Mouse (Mus musculus): Measurements from ENCODE around the gene Ly6g5c. TPM values are rescaled to one million over a fixed set of nuclear protein-coding genes. Genes with fewer than 3 reads are reported as not detected.

Gene Ly6g5c
- total RNA-seq (2021) = not detected
- long read RNA-seq, experiment 1, partial matches to known transcripts = 0 of 1 reads
- long read RNA-seq, experiment 1, other reads (novel, unspliced or antisense) = 1 of 1 reads
- long read RNA-seq, experiment 2 = 0 reads

- no peak for DNase-seq (ENCODE audit: low spot score in 2 of 2)
Observed at GRCm38 (mm10) chr17:35108097-35108496, at the start of gene Ly6g5c. Ly6g5c (plus strand) TSS chr17:35108279.

DNA sequence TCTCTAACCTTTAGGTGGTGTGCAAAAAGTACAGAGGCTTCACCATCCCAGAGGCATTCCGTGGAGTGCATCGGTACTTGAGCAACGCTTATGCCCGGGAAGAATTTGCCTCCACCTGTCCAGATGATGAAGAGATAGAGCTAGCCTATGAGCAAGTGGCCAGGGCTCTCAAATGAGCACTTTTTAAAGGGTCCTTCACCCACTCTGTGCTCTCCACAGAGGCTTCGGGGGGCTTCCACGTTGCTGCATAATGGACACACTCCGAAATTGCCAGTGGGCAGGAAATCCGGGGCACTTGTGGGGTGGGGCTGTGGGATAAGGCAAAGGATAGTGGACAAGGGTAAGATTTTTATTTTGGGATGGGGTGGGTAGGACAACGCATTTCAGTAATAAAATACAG is 49.8 kb upstream of the Ly6g5c start:
- DNase-seq (ENCODE audit: low spot score in 2 of 2) = no peak

DNA sequence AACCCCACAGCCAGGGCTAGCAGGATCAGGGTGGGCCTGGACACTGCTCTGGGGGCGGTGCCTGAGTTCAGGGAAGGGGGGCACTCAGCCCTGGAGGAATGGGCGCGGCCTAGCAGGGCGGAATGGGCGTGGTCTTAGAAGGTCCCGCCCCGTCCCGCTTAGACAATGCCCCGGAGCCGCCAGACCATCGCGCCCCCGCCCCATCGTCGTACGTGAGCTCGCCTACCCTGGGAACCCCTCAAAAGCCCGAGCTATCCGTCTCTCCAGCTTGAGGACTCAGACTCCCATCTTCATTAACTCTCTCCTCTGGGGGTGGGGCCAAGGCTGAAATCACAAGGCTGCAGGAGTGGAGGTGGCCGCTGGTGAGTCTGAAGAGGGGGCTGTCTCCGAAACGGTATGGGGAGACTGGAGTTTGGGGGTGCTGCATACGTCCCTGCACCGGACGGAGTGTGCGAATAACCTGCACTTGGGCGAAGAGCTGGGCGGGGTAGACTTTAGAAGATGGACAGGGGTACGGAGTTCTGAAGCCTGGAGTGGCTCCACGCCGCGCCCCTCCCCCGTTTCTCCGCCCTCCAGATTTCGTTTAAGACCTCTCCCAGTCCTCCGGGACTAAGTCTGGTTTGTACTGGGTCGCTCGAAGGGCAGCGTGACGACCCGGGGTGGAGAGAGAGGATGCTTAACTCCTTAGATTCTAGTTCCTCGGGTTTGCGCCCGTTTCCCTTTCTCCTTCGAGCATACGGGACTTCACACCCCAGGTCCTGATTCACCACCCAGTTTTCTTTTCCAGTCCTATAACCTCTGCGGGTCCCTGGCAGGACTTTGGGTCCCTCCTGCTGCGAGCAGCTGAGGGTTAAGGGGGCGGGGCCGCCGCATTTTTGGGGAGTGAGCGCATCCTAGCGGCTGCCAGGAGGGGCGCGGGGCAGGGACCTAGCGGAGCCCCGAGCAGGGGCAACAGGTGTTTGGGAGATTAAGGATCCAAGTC is 48.9 kb upstream of the Ly6g5c start, which contains the start of gene Ddah2:
Gene Ddah2, plus strand, starts transcription at position 125 of the 982 bp plus-strand sequence.
- DNase-seq (ENCODE audit: low spot score in 2 of 2) = peak; percentile 62 to 76

DNA sequence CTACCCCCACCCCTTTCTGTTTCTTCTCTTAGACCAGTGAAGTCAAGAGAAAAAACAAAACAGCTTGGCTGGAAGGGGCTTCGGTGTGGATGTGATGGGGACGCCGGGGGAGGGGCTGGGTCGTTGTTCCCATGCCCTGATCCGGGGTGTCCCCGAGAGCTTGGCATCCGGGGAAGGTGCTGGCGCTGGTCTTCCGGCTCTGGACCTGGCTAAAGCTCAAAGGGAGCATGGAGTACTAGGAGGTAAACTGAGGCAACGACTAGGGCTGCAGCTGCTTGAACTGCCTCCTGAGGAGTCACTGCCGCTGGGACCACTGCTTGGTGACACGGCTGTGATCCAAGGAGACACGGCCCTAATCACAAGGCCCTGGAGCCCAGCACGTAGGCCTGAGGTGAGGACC is 48.0 kb upstream of the Ly6g5c start:
- DNase-seq (ENCODE audit: low spot score in 2 of 2) = no peak

GRCm38 (mm10) chr17:35060737-35061297 is 47.3 kb upstream of the Ly6g5c start:
- DNase-seq (ENCODE audit: low spot score in 2 of 2) = no peak

DNA sequence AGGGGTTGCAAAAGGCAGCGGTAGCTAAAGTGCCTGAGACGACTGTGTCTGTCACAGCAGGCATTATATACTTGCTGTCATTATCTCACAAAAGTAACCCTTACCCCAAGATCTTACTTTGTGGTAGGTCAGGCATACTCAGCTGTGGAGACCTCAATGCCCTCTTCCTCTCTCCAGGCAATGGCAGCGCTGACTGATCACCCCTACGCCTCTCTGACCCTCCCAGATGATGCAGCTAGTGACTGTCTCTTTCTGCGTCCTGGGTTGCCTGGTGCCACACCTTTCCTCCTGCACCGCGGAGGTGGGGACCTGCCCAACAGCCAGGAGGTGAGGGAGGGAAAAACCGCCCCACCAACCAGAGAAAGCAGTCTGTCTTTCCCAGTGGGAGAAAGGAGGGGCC is 46.8 kb upstream of the Ly6g5c start:
- no peak for DNase-seq (ENCODE audit: low spot score in 2 of 2)

- DNase-seq (ENCODE audit: low spot score in 2 of 2) = no peak
Observed at GRCm38 (mm10) chr17:35063466-35063865, 44.6 kb upstream of the Ly6g5c start.

DNA sequence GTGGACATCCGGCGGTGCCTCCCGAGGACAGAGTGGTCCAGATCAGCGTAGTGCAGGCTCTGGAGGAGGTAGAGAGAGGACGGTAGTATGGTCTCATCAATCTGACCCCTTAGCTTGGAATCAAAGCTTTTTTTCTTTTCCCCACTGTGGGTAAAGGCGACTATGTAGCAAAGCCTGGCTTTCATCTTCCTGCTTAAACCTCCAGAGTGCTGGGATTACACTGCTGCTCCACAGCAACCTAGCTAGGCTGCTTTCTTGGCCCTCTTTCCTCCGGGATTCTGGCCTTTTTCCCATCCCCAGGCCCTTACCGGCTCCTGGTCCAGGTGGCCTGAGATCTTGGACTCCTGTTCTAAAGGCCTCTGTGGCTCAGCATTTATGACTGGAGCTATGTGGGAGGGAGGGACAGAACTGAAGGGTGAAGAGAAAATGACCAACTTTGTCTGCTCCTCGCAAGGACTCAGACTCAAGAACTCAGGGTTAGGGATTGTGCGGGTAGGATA is 43.7 kb upstream of the Ly6g5c start:
- no peak for DNase-seq (ENCODE audit: low spot score in 2 of 2)

DNA sequence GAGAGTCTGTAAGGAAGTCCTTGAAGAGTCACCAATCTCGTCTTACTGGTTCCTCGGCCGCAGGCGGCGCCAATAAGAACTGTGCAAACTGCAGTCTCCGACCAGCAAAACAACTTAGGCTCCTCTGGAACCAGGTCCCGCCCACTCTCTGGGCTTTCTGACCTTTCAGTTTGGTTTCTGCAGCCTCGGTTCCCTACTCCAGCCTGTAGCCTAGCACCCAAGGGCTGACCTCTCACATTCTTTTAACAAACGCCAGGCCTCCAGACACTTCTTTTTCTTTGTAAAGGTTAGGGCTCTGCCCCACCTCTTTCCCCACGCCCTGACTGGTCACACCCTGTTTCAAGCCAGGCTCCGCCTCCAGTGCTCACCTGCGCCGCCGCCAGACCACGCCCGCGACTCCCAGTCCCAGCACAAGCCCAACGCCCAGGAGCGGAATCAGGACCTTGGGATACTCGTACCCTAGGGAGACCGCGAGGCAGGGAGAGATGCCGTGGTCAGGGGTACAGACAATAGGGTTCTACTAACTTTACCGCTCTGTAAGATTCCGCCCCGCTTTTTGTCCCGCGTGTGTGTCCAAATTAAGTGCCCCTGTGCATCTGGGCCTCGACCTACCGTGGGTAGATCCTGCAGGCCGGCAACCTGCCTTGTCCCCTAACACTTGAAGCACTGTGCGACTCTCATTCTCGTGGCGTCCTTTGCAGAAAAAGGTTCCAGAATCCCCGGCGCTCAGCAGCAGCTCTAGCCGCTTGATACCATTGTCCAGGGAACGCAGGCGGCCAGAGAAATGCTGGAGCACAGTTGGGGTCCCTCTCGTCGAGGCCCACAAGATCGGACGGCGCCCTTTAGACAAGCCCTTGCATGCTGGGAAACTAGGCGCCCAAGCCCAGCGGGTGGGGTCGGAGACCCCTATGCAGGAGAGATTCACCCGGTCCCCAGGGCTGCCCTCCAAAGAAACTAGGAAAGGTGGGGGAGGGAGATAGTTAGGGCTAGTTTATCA is 42.8 kb upstream of the Ly6g5c start, which contains the start of gene Ly6g6c:
Gene Ly6g6c, plus strand, starts transcription at position 438 of the 997 bp plus-strand sequence.
- DNase-seq (ENCODE audit: low spot score in 2 of 2) = no peak

- no peak for DNase-seq (ENCODE audit: low spot score in 2 of 2)
Observed at GRCm38 (mm10) chr17:35066084-35066483, 42.0 kb upstream of the Ly6g5c start, which contains the start of gene Mpig6b. Mpig6b (minus strand) TSS chr17:35066184.

DNA sequence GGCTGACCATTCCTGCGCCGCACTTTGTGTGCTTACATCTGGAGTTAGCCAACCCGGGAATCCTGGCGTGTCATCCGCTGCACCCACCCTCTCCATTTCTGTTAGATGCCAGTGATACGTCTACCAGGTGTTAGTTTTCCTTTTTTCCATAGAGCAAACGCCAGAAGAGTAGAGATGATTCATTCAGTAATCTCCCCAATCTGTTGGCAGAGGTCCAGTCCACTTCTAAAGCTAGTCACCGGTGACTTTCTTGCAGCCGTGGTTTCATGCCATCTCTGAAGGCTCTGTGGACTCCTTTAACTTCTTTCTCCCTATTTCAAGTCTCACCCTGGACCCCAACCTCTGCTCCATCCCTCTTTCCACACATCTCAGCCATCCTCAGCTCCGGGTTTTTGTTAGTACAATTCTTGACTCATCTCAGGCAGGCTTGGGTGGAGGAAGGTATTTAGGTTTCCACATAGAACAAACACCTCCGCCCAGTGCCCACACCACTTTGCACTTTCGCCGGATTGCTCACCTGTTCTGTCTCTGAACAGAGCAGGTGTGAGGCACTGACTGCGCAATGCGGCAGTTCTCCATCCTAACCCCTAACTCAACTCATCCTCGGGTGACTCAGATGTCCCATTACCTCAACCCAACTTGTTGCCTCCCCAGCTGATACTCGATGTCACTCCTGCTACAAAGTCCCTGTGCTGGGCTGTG is 39.7 kb upstream of the Ly6g5c start:
- no peak for DNase-seq (ENCODE audit: low spot score in 2 of 2)

DNA sequence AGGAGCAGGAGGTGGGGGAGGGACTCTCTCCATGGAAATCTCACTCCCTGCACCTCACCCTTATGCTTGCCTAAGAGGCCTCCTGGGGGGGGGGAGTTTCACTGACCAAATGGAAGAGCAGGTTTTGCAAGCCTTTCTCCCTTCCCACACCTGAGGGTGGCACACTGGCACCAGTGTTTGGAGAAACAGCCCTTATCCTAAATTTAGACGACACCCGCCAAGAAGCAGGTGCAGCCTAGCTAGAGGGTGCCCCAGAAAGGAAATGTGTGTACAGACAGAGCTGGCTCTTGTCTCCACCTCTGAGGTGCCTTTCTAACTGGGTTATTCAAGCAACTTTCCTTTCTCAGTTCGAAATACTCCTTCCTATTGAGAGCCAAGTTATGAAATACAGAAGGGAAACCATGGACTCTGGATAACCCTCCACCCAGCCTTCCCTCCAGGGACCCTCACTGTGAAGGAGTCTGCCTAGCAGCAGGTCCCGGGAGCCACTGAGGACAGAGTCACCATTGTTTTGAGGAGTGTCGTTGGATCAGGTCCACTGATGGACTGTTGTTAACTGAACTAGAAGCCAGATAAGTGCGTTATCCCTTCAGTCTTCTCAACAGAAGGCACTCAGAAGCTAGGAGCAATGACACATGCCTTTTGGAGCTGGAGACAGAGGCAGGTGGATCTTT is 37.4 kb upstream of the Ly6g5c start:
- DNase-seq (ENCODE audit: low spot score in 2 of 2) = no peak

DNA sequence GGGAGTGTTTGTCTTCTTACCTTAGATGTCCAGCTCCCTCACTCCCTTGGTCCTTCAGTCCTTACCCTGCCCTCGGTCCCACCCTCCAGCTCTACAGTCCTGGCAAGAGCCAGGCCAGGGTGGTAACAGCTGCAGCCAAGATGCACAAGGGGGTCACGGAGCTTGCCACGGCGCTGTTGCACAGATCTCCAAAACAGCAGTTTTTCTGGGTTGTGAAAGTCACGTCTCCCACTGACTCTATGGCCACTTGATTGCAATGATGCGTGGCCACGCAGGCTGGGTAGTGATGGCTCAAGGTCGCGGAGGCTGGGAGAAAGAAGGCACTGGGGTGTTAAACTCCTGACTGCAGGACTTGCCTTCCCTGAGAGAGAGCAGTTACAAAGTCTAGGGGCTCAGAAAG is 36.6 kb upstream of the Ly6g5c start:
- DNase-seq (ENCODE audit: low spot score in 2 of 2) = no peak

GRCm38 (mm10) chr17:35074097-35074496 is 34.0 kb upstream of the Ly6g5c start:
- no peak for DNase-seq (ENCODE audit: low spot score in 2 of 2)

- no peak for DNase-seq (ENCODE audit: low spot score in 2 of 2)
Observed at GRCm38 (mm10) chr17:35076507-35077176, 31.4 kb upstream of the Ly6g5c start, which contains the start of gene Ly6g6e. Ly6g6e (plus strand) TSS chr17:35076902.

DNA sequence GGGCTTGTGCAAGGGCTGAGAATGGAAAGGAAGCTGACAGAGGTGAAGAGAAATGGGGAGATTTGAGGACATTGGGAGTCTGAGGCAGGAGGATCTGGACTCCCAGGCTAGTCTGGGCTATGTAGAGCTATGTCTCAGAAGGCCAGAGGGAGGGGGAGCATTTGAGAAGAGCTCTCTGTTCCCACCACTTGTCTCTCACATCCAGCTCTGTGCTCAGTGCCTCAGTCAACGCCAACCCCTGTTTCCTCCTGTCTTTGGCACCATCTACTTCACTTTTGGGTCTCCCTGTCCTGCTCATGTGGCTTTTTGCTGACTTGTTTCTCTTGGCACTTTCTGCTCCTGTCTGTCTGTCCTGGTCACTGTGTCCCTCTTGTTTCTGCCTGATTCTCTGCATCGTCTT is 30.8 kb upstream of the Ly6g5c start:
- no peak for DNase-seq (ENCODE audit: low spot score in 2 of 2)

DNA sequence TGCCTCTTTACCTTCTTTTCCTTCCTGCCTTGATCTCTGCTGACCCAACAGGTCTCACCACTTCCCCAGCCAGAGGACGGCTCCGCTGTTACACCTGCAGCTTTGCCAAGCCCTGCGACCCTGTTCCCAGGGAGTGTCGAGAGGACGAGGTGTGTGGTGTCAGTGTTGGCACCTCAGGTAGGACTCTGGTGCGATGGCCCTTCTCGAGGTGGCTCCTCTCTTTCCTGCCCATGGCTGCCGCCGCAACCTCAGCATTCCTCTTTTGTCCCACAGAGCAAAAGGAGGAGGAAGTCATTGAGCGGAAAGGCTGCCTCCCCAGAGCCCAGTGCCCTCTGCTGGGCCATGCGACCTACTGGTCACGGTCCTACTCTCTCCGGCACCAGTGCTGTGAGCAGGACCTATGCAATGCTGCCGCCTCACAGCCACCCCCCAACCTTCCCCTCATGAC is 30.3 kb upstream of the Ly6g5c start, which contains the start of gene Ly6g6d:
Gene Ly6g6d, minus strand, starts transcription at position 280 of the 448 bp plus-strand sequence.
- no peak for DNase-seq (ENCODE audit: low spot score in 2 of 2)

DNA sequence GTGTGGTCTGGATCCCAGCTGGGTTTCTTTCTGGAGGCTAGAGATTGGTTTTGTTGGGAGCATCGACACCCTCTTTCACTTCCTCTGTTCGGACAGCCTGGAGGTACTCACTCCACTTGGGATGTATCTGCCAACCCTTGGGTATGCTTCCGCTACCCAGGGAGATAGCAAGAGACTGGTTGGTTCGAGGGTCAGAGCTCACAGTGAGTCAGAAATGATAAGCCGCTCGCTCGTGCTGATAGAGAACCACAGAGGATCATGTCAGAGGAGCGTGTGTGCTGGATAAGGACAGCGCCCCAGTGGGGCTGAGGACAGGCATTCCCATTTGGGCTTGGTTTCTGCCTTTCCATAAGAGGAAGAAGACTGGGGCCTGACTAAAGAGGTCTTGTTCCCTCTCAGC is 28.3 kb upstream of the Ly6g5c start:
- DNase-seq (ENCODE audit: low spot score in 2 of 2) = no peak

DNA sequence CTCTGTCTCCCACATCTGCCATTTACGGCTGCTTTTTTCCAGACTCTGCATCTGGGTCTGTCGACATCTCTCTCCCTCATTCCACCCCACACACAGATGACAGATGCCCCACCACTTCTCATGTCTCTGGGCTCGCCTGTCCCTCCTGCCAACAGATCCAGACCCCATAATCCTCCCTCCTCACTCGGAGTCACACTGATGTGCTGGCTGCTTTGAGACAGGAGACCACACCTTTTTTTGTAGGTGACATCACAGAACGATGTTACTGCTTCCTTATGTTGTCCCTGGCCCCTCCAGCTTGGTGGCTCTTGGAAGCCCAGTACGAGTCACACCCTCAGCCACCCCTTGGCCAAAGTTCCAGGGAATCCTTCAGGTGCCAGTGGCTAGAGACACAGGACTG is 27.8 kb upstream of the Ly6g5c start:
- no peak for DNase-seq (ENCODE audit: low spot score in 2 of 2)
